Mouse (Mus musculus) kidney, adult 2 months (tissue): Measurements from ENCODE around the gene Fbln7. TPM values are rescaled to one million over a fixed set of nuclear protein-coding genes. Genes with fewer than 3 reads are reported as not detected.

Experiments
- DNase-seq: peaks from one replicate; pipeline ENCODE4 v3.0.0; 2021
- H3K27ac ChIP-seq: fragments of 200-500 bp; 2 replicates; pipeline ENCODE4 v1.5.1; 2012; ENCODE audit warnings: low read depth, low read length, control low read depth, inconsistent platforms; ENCODE audit not compliant: insufficient read depth
- H3K27me3 ChIP-seq: fragments of 200-500 bp; replicated peaks from 2 replicates; pipeline ENCODE4 v1.6.1; 2012; ENCODE audit warnings: mild to moderate bottlenecking, moderate library complexity, low read length, inconsistent platforms; ENCODE audit not compliant: control insufficient read depth, insufficient read depth
- H3K36me3 ChIP-seq: fragments of 200-500 bp; 2 replicates; pipeline ENCODE4 v1.6.1; 2012; ENCODE audit warnings: mild to moderate bottlenecking, moderate library complexity, low read length, inconsistent platforms; ENCODE audit not compliant: control insufficient read depth, insufficient read depth
- H3K4me1 ChIP-seq: fragments of 200-500 bp; 2 replicates; pipeline ENCODE4 v1.6.1; 2011; ENCODE audit warnings: low read length; ENCODE audit not compliant: control insufficient read depth, insufficient read depth
- H3K4me3 ChIP-seq: fragments of 200-500 bp; 2 replicates; pipeline ENCODE4 v1.5.1; 2011; ENCODE audit warnings: mild to moderate bottlenecking, low read depth, low read length, control low read depth; ENCODE audit not compliant: insufficient read depth
- CTCF ChIP-seq: fragments of 200-500 bp; conservative IDR thresholded peaks from 2 replicates; pipeline ENCODE4 v1.5.1; 2011; ENCODE audit warnings: low read depth, mild to moderate bottlenecking, control low read depth, low read length, moderate library complexity, mixed read lengths; ENCODE audit not compliant: insufficient read depth, insufficient read length
- POLR2A ChIP-seq: fragments of 200-500 bp; IDR thresholded peaks from one replicate; pipeline ENCODE4 v1.6.1; 2011; ENCODE audit warnings: low read depth, low read length, control low read depth
- WGBS: fragments of 180-500 bp; shearing (Covaris S2); methylation state at CpG from one replicate; pipeline ENCODE4 v1.1.7; 2018; 5-methylcytosine and 5-hydroxymethylcytosine counted together
- polyA plus RNA-seq: library from polyadenylated mRNA; depleted of rRNA; stranded (reverse); fragments of >200 nt; gene quantifications from 2 replicates; pipeline ENCODE4 v1.2.3, GENCODE M21; 2012

The Fbln7 gene
- polyA plus RNA-seq, 1 experiment: 15.5 TPM

- H3K27ac ChIP-seq: no peak overlapping the region
- TF ChIP-seq CTCF (no peak), POLR2A (no peak)
- WGBS: 91% methylated on average over 4 of the region's 4 CpGs
Measured at GRCm38 (mm10) chr2:128890661-128891335, 28.0 kb downstream of the Fbln7 start.

GRCm38 (mm10) chr2:128892180-128892721 is 29.5 kb downstream of the Fbln7 start:
- TF ChIP-seq CTCF: no peak
- H3K36me3 ChIP-seq: no peaks in the 10 kb centered on the region
- H3K27me3 ChIP-seq: no peaks in the 10 kb centered on the region
- no peak for DNase-seq
- H3K4me3 ChIP-seq: peak overlapping the region; percentile 11
- no peaks in the 10 kb centered on the region for H3K4me1 ChIP-seq
- H3K27ac ChIP-seq: no peak overlapping the region
- 4% methylated on average over 34 of the region's 37 CpGs for WGBS

More at GRCm38 (mm10) chr2:128890661-128891335, 28.0 kb downstream of the Fbln7 start:
- no peaks in the 10 kb centered on the region for H3K4me1 ChIP-seq
- no peak for DNase-seq
- no peaks in the 10 kb centered on the region for H3K27me3 ChIP-seq
- no peaks in the 10 kb centered on the region for H3K36me3 ChIP-seq
- H3K4me3 ChIP-seq: no peak overlapping the region

- TF ChIP-seq POLR2A: no peak
- no peak for TF ChIP-seq CTCF
- H3K36me3 ChIP-seq: no peaks in the 10 kb centered on the region
- WGBS: 79% methylated on average over 6 of the region's 6 CpGs
- no peaks in the 10 kb centered on the region for H3K27me3 ChIP-seq
- no peak overlapping the region for H3K27ac ChIP-seq
- DNase-seq: no peak
- no peaks in the 10 kb centered on the region for H3K4me1 ChIP-seq
- H3K4me3 ChIP-seq: no peak overlapping the region
Measured at GRCm38 (mm10) chr2:128902843-128903242, 40.1 kb downstream of the Fbln7 start.

GRCm38 (mm10) chr2:128903661-128904060 is 40.9 kb downstream of the Fbln7 start:
- Histone ChIP-seq H3K4me3 (no peak overlapping the region), H3K4me1 (no peaks in the 10 kb centered on the region)
- DNase-seq: peak; percentile 15

GRCm38 (mm10) chr2:128914978-128915377 is 52.2 kb downstream of the Fbln7 start:
- H3K36me3 ChIP-seq: no peaks in the 10 kb centered on the region
- DNase-seq: no peak
- no peaks in the 10 kb centered on the region for H3K27me3 ChIP-seq
- no peaks in the 10 kb centered on the region for H3K4me1 ChIP-seq
- no peak overlapping the region for H3K27ac ChIP-seq
- 87% methylated on average over 4 of the region's 4 CpGs for WGBS
- no peak for TF ChIP-seq CTCF
- no peak for TF ChIP-seq POLR2A
- no peak overlapping the region for H3K4me3 ChIP-seq

More at GRCm38 (mm10) chr2:128903661-128904060, 40.9 kb downstream of the Fbln7 start:
- H3K36me3 ChIP-seq: no peaks in the 10 kb centered on the region
- no peak for TF ChIP-seq POLR2A
- TF ChIP-seq CTCF: no peak
- no peak overlapping the region for H3K27ac ChIP-seq
- 74% methylated on average over 3 of the region's 3 CpGs for WGBS
- H3K27me3 ChIP-seq: no peaks in the 10 kb centered on the region

GRCm38 (mm10) chr2:128916528-128916927 is 53.7 kb downstream of the Fbln7 start:
- Histone ChIP-seq H3K36me3 (no peaks in the 10 kb centered on the region), H3K27ac (no peak overlapping the region), H3K27me3 (no peaks in the 10 kb centered on the region), H3K4me1 (no peaks in the 10 kb centered on the region), H3K4me3 (no peak overlapping the region)
- 87% methylated on average over 3 of the region's 3 CpGs for WGBS
- DNase-seq: no peak
- TF ChIP-seq POLR2A (no peak), CTCF (no peak)

GRCm38 (mm10) chr2:128924799-128925198 is 62.0 kb downstream of the Fbln7 start:
- no peak overlapping the region for H3K27ac ChIP-seq
- no peaks in the 10 kb centered on the region for H3K27me3 ChIP-seq
- WGBS: 62% methylated on average over 4 of the region's 4 CpGs
- H3K36me3 ChIP-seq: no peaks in the 10 kb centered on the region; the same call in 1 of the 2 replicates
- 0 out of 2 replicates have a peak, but pooled peaks cover 6% of the 10 kb centered on the region for H3K4me1 ChIP-seq
- DNase-seq: peak; percentile 44
- TF ChIP-seq CTCF: no peak
- no peak for TF ChIP-seq POLR2A
- H3K4me3 ChIP-seq: no peak overlapping the region

GRCm38 (mm10) chr2:128928446-128928845 is 65.7 kb downstream of the Fbln7 start:
- TF ChIP-seq CTCF: no peak
- TF ChIP-seq POLR2A: no peak
- 65% methylated on average over 3 of the region's 3 CpGs for WGBS

More at GRCm38 (mm10) chr2:128928446-128928845, 65.7 kb downstream of the Fbln7 start:
- no peaks in the 10 kb centered on the region for H3K27me3 ChIP-seq
- H3K4me3 ChIP-seq: no peak overlapping the region
- no peak overlapping the region for H3K27ac ChIP-seq
- no peaks in the 10 kb centered on the region for H3K4me1 ChIP-seq
- H3K36me3 ChIP-seq: no peaks in the 10 kb centered on the region; the same call in 1 of the 2 replicates
- DNase-seq: no peak
